Mouse (Mus musculus) kidney, adult 2 months (tissue): Measurements from ENCODE around the gene Ms4a13.

Source experiments
- CTCF ChIP-seq: fragments of 200-500 bp; conservative IDR thresholded peaks from 2 replicates; pipeline ENCODE4 v1.5.1; 2011; ENCODE audit warnings: low read depth, mild to moderate bottlenecking, control low read depth, low read length, moderate library complexity, mixed read lengths; ENCODE audit not compliant: insufficient read depth, insufficient read length
- POLR2A ChIP-seq: fragments of 200-500 bp; IDR thresholded peaks from one replicate; pipeline ENCODE4 v1.6.1; 2011; ENCODE audit warnings: low read depth, low read length, control low read depth

GRCm38 (mm10) chr19:11235820-11236219 is 39.3 kb upstream of the Ms4a13 start:
- TF ChIP-seq POLR2A (no peak), CTCF (no peak)
